Mouse (Mus musculus) B cell, adult 67 days (primary cell): ENCODE results near the gene Ehbp1l1. TPM values are rescaled to one million over a fixed set of nuclear protein-coding genes. Genes with fewer than 3 reads are reported as not detected.

ENCODE experiments used
- total RNA-seq, 2 experiments: library from RNA; stranded (reverse); gene quantifications; 4 replicates each; pipeline ENCODE4 v1.2.4; 2023

Ehbp1l1 gene
- total RNA-seq, result 10 to 100 TPM; 57.1 to 58.7 TPM

DNA sequence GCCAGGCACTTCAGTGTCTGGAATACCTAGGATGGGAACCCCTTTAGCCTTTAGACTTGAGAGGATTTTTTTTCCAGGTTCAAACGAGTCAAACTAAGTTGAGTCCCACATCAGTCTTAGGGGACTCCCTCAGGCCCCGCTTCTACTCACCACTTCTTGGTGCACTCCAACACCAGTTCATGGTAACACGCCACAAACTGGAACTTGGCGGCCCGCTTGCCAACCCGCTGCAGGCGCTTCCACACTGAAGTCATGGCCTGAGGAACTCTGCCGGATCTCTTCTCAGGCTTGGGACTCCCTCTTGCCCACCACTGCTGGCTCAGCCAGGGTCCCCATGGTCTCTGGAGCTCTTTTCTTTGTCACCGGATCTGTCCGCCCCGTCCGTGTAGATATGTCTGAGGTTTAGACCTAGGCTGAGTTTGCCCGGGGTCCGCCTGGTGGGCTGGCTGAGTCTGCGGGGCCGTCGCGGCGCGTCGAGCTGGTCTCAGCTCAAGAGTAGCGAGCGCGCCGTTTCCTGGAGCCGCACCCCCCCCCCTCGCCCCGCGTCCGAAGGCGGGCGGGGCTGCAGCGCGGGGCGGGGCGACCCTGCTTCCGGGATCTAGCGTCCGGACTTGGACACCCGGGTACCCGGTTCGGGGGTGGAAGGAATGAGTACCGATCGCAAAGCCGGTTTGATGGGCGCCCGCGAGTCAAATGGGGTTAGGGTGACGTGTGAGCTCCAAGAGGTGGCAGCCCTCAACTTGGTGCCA lies at the start of gene Ehbp1l1:
Gene Ehbp1l1 (minus strand): TSS at position 551 of the 749 bp plus-strand sequence.

DNA sequence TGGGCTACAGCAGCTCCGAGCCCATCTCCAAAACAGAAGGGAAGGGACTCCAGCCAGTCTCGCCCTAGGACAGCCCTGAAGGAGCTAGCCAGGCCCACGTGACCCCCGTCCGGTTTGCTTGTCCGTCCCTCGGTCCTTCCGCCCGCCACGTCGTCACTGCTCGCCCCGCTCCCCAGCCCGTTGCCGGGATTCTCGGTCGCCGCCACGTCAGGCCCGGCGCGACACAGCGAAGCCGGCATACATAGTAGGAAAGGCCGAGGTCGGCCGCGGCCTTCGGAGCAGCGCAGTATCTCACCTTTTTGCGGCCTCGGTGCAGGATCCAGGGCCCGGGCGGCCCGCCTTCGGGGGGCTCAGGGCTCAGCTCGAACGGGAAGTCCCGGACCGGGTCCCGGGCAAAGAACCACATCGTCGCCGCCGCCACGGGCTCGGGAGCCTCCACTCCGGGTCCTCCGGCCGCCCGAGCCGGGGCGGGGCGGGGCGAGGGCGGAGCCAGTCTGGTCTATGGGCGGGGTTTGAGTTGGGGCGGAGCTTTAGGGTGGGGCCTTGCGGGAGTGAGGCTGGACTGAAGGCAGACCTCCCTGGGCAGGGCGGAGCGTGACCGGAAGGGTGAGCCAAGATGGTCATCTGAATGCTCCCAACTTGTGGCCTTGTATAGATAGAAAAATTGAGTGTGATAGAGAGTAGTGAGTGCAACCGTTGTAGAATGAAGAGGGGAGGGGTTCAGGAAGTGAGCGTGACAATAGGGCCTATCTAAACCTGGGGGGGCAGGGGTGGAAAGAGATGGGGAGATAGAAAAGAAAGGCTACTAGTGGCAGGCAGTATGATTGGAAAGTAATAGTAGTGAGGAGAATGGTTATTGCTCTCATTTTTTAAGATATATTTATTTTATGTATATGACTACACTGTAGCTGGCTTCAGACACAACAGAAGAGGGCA lies 45.1 kb upstream of the Ehbp1l1 start, which contains the start of gene Scyl1:
Gene Scyl1 (minus strand): TSS at position 495 of the 936 bp plus-strand sequence.

DNA sequence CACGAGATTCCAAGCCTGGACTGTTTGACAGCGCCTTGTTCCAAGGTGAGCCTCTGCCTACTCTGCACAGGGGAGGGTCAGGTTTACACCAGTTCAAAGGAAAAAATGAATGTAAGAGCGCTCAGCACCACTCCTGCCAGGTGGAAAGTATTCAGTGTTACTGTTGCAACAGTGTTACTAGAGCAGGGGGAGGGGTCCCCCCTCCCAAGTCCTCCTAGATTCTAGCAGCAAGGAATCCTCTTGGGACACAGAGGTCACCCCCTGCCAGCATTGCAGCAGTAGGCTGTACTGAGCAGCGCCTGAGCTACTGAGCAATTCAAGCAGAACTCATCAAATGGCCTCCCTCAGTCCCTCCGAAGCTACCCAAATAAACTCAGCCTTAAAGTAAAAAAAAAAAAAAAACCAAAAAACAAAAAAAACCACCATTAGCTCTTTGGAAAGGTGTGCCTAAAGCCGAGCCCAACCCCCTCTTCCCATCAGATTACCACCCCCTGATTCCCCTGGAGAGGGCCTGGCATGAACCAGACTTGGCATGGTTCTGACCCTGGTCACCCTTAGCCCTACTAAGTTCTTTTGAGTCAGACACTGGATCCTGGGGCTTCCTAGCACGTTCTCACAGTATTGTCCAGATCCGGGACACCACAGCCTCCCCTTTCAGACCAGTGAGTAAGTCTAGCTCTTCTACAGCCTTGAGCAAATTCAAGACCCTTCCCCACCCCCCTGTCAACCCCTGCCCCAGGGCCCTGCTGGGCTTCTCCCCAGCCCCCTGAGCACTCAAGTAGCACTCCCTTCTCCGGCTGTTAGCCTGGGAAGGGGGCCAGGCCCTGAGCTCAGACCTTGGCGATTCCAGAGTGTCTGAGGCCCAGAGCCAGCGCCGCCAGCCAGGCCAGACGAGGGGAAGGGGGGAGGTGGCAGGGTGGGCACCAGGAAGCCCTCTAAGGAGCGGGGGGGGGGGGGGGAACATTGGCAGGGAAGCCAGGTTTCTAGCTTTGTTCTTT lies 14.5 kb upstream of the Ehbp1l1 start, which contains the start of gene Ltbp3:
Gene Ltbp3 (plus strand): TSS at position 585 of the 998 bp plus-strand sequence.

DNA sequence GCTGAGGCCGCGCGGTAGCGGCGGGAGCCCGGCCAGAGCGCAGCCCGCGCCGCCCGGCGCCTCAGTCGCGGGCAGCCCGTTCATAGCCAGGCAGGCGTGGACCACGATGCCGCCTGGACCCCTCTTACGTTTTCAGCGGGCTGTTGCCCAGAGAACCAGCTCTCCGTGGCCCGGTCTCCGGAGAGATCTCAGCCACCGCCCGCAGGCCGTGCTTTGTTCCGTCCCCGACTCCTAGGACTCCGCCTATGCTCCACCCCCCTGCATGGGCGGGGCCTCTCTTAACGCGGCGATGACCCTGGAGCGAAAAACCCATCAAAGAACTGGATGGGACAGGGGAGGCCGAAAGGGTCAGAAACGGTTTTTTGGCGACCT lies 3.3 kb upstream of the Ehbp1l1 start, which contains the start of gene Fam89b:
Gene Fam89b (minus strand): TSS at position 210 of the 372 bp plus-strand sequence.

DNA sequence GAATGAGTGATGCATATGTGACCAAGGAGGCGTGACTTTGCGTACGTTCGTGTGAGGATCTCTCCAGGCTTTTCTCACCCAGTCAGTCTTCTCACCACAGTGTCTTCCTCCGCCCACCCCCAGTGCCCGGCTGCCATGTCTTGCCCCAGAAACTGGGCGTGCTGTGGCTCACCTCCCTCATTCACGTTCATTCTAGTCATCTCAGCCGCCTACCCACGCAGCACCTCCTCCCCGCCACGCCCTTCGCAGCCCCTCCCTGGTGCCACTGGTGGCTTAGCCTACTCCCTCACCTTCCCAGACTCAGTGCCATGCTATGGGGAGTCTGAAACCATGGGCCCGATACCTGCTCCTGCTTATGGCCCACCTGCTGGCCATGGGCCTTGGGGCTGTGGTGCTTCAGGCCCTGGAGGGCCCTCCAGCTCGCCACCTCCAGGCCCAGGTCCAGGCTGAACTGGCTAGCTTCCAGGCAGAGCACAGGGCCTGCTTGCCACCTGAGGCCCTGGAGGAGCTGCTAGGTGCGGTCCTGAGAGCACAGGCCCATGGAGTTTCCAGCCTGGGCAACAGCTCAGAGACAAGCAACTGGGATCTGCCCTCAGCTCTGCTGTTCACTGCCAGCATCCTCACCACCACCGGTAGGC lies 21.8 kb downstream of the Ehbp1l1 start, which contains the start of gene Kcnk7:
Gene Kcnk7 (plus strand): TSS at position 205 of the 638 bp plus-strand sequence.

DNA sequence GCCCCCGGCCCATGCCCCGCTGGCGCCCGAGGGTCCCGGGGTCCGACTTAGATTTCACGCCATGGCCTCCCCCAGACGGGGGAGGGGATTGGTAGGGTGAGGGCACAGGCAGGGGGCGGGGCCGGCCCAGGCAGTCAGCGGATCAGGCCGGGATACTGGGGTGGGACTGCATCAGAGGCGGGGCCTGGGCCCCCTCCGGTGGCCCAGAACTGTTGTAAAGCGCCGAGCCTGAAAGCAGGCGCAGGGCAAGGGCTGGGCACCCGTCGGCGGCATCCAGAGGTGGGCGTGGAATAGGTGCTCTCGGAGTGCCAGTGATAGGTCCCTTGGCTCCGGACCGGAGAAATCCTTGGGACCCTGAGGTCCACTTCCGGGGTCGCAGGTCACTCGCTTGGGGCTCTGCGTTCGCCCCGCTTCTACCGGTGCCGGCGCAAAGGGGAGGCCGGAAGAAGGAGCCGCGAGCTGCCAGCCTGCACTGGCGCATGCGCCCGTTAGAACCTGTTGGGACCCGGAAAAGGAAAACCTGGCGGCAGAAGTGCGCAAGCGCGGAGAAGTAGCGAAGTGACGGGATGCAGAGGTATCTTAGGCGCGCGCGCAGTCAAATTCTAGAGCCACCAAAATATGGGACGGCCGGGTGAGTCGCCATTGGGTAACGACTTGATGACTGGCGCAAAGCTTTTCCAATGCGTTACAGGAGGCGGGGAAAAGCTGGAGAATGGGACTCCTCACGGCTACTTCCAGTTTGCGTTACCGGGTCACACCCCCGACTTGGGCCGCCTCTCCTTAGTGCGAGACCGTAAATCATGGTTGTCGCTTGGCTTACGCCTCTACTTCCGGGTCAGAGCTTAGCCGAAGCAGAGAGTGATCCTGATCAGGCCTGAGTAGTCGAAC lies 37.7 kb downstream of the Ehbp1l1 start, which contains the start of the genes Map3k11 and Pcnx3:
Gene Map3k11 (plus strand): TSS at position 543 of the 888 bp plus-strand sequence.
Gene Pcnx3 (minus strand): TSS at position 709 of the 888 bp plus-strand sequence.

DNA sequence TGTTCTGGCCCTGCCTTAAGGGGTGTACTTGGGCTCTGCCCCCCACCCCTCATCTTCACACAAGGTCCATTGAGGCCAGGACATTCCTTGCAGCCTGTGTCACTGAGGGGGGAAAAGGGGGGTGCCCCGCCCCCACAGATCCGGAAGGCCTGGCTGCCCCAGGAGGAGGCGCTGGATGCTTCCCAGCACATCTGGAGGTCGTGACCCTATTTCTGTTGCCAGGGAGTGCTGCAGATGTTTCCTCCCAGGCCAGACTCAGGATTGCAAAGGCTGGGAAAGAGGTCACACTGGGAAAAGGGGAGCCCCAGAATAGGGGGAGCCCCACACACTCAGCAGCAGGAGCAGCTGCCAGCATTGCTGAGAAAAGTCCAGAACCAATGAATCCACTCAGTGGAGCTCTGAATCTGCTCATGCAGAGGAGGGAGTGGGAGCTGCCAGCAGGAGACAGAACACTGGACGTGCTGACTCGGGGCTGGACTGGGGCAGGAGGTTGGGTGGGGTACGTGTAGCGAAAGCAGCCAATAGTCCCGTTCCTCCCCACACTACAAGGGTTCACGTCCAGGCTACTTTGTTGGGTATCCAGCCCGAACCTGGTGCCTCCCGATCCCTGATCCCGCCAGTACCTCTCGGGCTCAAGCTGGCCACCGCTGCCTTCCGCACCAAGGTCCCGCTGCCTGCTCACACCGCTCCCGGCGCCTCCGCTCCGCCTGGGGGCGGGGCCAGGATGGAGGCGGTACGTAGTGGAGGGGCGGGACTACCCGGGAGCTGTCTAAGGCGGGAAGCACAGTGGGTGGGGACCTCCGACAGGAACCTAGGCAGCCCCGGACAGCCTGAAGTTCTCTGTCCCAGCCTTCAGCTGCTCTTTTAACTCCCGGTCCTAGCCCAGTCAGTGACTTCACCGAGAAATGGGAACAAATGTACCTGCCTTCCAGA lies 62.9 kb downstream of the Ehbp1l1 start, which contains the start of gene Sipa1:
Gene Sipa1 (minus strand): TSS at position 727 of the 933 bp plus-strand sequence.

Other genes with a start within 250 kb of the Ehbp1l1 start
- 10 to 100 TPM; 39.6 to 51.8 TPM for gene Mus81, start 237.9 kb downstream of the Ehbp1l1 start, total RNA-seq
- 1,000 to 10,000 TPM; 1,245 to 1,301 TPM for gene Cfl1, start 235.9 kb downstream of the Ehbp1l1 start, total RNA-seq
- 1 to 10 TPM; 3.5 to 4.9 TPM for gene 1700020D05Rik, start 222.5 kb downstream of the Ehbp1l1 start, total RNA-seq
- gene Snx32, start 215.8 kb downstream of the Ehbp1l1 start, total RNA-seq, result 10 to 100 TPM; 10.4 to 14.2 TPM
- gene Ovol1, start 165.7 kb downstream of the Ehbp1l1 start, total RNA-seq, result not detected
- 10 to 100 TPM; 21.5 to 25.2 TPM for gene Ap5b1, start 158.3 kb downstream of the Ehbp1l1 start, total RNA-seq
- gene Rnaseh2c, start 124.4 kb downstream of the Ehbp1l1 start, total RNA-seq, result 100 to 1,000 TPM in 1 of 2 experiments, 10 to 100 TPM in 1; 92.4 to 109 TPM
- gene Kat5, start 116.1 kb downstream of the Ehbp1l1 start, total RNA-seq, result 100 to 1,000 TPM; 107 to 122 TPM
- gene Rela, start 88.8 kb downstream of the Ehbp1l1 start, total RNA-seq, result 100 to 1,000 TPM; 132 to 136 TPM
- gene Sipa1, start 62.6 kb downstream of the Ehbp1l1 start, total RNA-seq, result 100 to 1,000 TPM; 661 to 707 TPM
- gene Map3k11, start 37.6 kb downstream of the Ehbp1l1 start, total RNA-seq, result 10 to 100 TPM; 62.0 to 64.7 TPM
- gene Pcnx3, start 37.4 kb downstream of the Ehbp1l1 start, total RNA-seq, result 100 to 1,000 TPM; 203 to 215 TPM
- not detected for gene Kcnk7, start 21.9 kb downstream of the Ehbp1l1 start, total RNA-seq
- gene Fam89b, start 3.3 kb upstream of the Ehbp1l1 start, total RNA-seq, result 10 to 100 TPM; 23.5 to 24.9 TPM
- gene Ltbp3, start 14.6 kb upstream of the Ehbp1l1 start, total RNA-seq, result not detected
- gene Scyl1, start 45.1 kb upstream of the Ehbp1l1 start, total RNA-seq, result 10 to 100 TPM; 84.0 to 96.8 TPM
- gene Frmd8, start 149.0 kb upstream of the Ehbp1l1 start, total RNA-seq, result 10 to 100 TPM; 39.6 to 41.7 TPM
- 10 to 100 TPM; 21.2 to 26.6 TPM for gene Slc25a45, start 151.5 kb upstream of the Ehbp1l1 start, total RNA-seq
- 1 to 10 TPM; 3.4 to 4.2 TPM for gene Tigd3, start 167.8 kb upstream of the Ehbp1l1 start, total RNA-seq
- 100 to 1,000 TPM; 171 to 191 TPM for gene Dpf2, start 186.7 kb upstream of the Ehbp1l1 start, total RNA-seq
- gene Cdc42ep2, start 198.5 kb upstream of the Ehbp1l1 start, total RNA-seq, result not detected
- 10 to 100 TPM; 77.0 to 78.2 TPM for gene Pola2, start 237.9 kb upstream of the Ehbp1l1 start, total RNA-seq